Mouse (Mus musculus) embryo, embryonic 11 days (tissue): ENCODE results near the gene Syne3.

Source experiments
- DNase-seq: peaks from one replicate; pipeline ENCODE4 v3.0.0-alpha.2; 2015

The Syne3 gene

GRCm38 (mm10) chr12:104998541-104998940 lies 11.1 kb downstream of the Syne3 start:
- no peak for DNase-seq

- no peak for DNase-seq
These were observed 11.8 kb downstream of the Syne3 start for GRCm38 (mm10) chr12:104997641-104998293.

GRCm38 (mm10) chr12:104997159-104997558 lies 12.4 kb downstream of the Syne3 start:
- no peak for DNase-seq

- no peak for DNase-seq
These were observed 13.4 kb downstream of the Syne3 start for GRCm38 (mm10) chr12:104996012-104996728.

GRCm38 (mm10) chr12:104995259-104995876 lies 14.2 kb downstream of the Syne3 start:
- no peak for DNase-seq

GRCm38 (mm10) chr12:104992838-104993237 lies 16.8 kb downstream of the Syne3 start:
- DNase-seq, result no peak

GRCm38 (mm10) chr12:104992123-104992741 lies 17.4 kb downstream of the Syne3 start:
- no peak for DNase-seq

GRCm38 (mm10) chr12:104990741-104991454 lies 18.7 kb downstream of the Syne3 start:
- DNase-seq, result no peak

- DNase-seq, result no peak
These were observed 21.7 kb downstream of the Syne3 start for GRCm38 (mm10) chr12:104987936-104988335.

- DNase-seq, result no peak
These were observed 22.8 kb downstream of the Syne3 start for GRCm38 (mm10) chr12:104986781-104987180.

GRCm38 (mm10) chr12:104986001-104986400 lies 23.6 kb downstream of the Syne3 start:
- no peak for DNase-seq

GRCm38 (mm10) chr12:104985088-104985487 lies 24.5 kb downstream of the Syne3 start:
- DNase-seq, result no peak

GRCm38 (mm10) chr12:104983476-104983875 lies 26.1 kb downstream of the Syne3 start:
- peak; percentile 52 for DNase-seq

GRCm38 (mm10) chr12:104978943-104979723 lies 30.5 kb downstream of the Syne3 start:
- peak; percentile 22 for DNase-seq

GRCm38 (mm10) chr12:104978420-104978819 lies 31.2 kb downstream of the Syne3 start:
- peak; percentile 70 for DNase-seq

GRCm38 (mm10) chr12:104976903-104977302 lies 32.7 kb downstream of the Syne3 start:
- DNase-seq, result no peak

GRCm38 (mm10) chr12:104976331-104976817 lies 33.2 kb downstream of the Syne3 start:
- DNase-seq, result no peak

- DNase-seq, result no peak
These were observed 36.7 kb downstream of the Syne3 start for GRCm38 (mm10) chr12:104972860-104973259.

- no peak for DNase-seq
These were observed 40.0 kb downstream of the Syne3 start for GRCm38 (mm10) chr12:104969618-104970017.

- no peak for DNase-seq
These were observed 40.4 kb downstream of the Syne3 start for GRCm38 (mm10) chr12:104969177-104969576.

- peak; percentile 22 for DNase-seq
These were observed 44.4 kb downstream of the Syne3 start for GRCm38 (mm10) chr12:104964953-104965911.
